Mouse (Mus musculus) limb, embryonic 11.5 days (tissue): Measurements from ENCODE around the gene Zfhx3. TPM values are rescaled to one million over a fixed set of nuclear protein-coding genes. Genes with fewer than 3 reads are reported as not detected.
A peak's percentile ranks its signal among the peaks of the same experiment; 100 is the strongest.

ENCODE experiments used
- ATAC-seq: fragments of 200-750 bp; cut with Nextera tagmentation; 2 replicates; pipeline ENCODE4 v1.8.0; 2017; ENCODE audit warnings: low read depth; ENCODE audit not compliant: insufficient number of reproducible peaks, low FRiP score, low TSS enrichment
- DNase-seq: peaks from one replicate; pipeline ENCODE4 v3.0.0-alpha.2; 2015; ENCODE audit warnings: low spot score
- H3K27ac ChIP-seq: fragments of 300-500 bp; sonication (generic); replicated peaks from 2 replicates; pipeline ENCODE4 v1.5.1; 2014; ENCODE audit warnings: low read depth, mild to moderate bottlenecking, low read length
- H3K27me3 ChIP-seq: fragments of 300-500 bp; sonication (generic); 2 replicates; pipeline ENCODE4 v1.6.1; 2014; ENCODE audit warnings: mild to moderate bottlenecking, low read length, mixed read lengths; ENCODE audit not compliant: control insufficient read depth, insufficient read depth
- H3K36me3 ChIP-seq: fragments of 300-500 bp; sonication (generic); 2 replicates; pipeline ENCODE4 v1.6.1; 2014; ENCODE audit warnings: mild to moderate bottlenecking, low read length, moderate library complexity, mixed read lengths; ENCODE audit not compliant: control insufficient read depth, insufficient read depth
- H3K4me1 ChIP-seq: fragments of 300-500 bp; sonication (generic); 2 replicates; pipeline ENCODE4 v1.6.1; 2014; ENCODE audit warnings: low read length, mixed read lengths; ENCODE audit not compliant: control insufficient read depth, insufficient read depth
- H3K4me2 ChIP-seq: fragments of 300-500 bp; sonication (generic); 2 replicates; pipeline ENCODE4 v1.6.1; 2014; ENCODE audit warnings: low read depth, mild to moderate bottlenecking, moderate library complexity; ENCODE audit not compliant: severe bottlenecking
- H3K4me3 ChIP-seq: fragments of 300-500 bp; sonication (generic); 2 replicates; pipeline ENCODE4 v1.5.1; 2014; ENCODE audit warnings: low read depth, low read length
- H3K9ac ChIP-seq: fragments of 300-500 bp; sonication (generic); 2 replicates; pipeline ENCODE4 v1.6.1; 2014; ENCODE audit warnings: mild to moderate bottlenecking, low read length
- H3K9me3 ChIP-seq: fragments of 300-500 bp; sonication (generic); 2 replicates; pipeline ENCODE4 v1.6.1; 2016; ENCODE audit warnings: low read length; ENCODE audit not compliant: control insufficient read depth
- WGBS: fragments of 180-500 bp; shearing (Covaris S2); extraction: QIAGEN DNeasy Blood & Tissue Kit; methylation state at CpG from one replicate; pipeline ENCODE4 v1.1.7; 2014; 5-methylcytosine and 5-hydroxymethylcytosine counted together
- polyA plus RNA-seq: library from polyadenylated mRNA; unstranded; fragments of >200 nt; fragmentation: Nextera tagmentation; extraction: Ambion mirVana; gene quantifications from 2 replicates; pipeline ENCODE4 v1.2.1, GENCODE M21; 2014

Gene Zfhx3
- polyA plus RNA-seq, 1 experiment from 2014 or later, result 36.4 TPM

DNA sequence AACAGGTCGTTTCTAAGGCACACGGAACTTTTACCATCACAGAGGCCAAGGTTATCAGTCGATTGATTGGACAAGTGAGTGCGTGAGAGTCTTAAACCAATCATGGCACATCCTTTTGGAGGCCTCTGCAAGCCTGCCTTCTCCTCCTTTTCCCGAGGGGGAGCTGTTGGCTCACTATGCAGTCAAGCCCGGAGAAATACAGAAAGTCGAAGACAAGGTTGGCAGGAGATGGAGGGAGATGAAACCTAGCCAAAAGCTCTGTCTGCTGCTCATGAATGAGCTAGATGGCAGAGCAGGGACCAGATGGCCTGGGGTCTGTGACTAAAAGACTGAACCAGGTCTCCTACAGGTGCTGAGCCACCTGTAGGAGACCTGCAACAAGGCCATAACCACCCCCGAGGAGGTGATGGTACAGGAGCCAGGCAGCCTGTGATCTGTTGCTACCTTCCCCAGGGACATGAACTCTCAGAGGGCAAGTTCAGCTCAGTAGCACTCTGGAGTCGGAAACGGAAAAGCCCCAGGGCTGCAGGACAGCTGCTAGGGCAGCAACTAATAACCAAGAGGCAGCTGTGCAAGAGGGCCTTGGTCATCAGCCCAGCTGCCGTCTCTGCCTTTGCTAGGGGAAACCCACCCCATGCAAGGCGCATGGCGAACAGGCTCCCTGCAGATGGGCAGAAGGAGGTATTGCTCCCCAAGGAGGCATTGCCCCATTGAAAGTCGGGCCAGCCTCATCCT lies 848.3 kb downstream of the Zfhx3 start:
- Histone ChIP-seq H3K4me3 (no peak overlapping the region), H3K27ac (no peak overlapping the region), H3K4me1 (peaks cover 30% of the 10 kb centered on the region), H3K9me3 (no peaks in the 10 kb centered on the region; the same call in 1 of the 2 replicates), H3K4me2 (no peak overlapping the region), H3K27me3 (no peaks in the 10 kb centered on the region), H3K36me3 (peaks cover 30% of the 10 kb centered on the region), H3K9ac (no peak overlapping the region)
- ATAC-seq, result no peak
- 54% methylated on average over 14 of the region's 14 CpGs for WGBS
- DNase-seq, result peak; percentile 46

DNA sequence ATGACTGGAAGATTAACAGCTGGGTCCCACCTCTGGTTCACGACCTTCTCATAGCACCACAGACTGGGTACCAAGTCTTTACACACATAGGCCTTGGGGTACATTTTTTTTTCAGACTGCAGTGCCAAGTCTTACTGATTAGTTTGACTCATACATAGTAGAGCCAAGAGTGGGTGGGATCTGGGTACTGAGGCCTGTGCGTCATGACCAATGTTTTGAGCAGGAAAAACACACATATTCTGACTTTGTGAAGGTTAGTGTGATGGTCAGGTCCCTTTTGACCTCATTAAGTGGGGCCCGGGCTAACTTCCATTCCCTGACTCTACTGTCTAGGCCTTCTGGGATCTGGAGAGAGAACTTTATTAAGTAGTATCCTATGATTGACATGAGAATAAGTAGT lies 853.6 kb downstream of the Zfhx3 start:
- ATAC-seq (no peak), DNase-seq (no peak)
- Histone ChIP-seq H3K9ac (no peak overlapping the region), H3K27ac (no peak overlapping the region), H3K9me3 (no peaks in the 10 kb centered on the region; the same call in 1 of the 2 replicates), H3K4me3 (no peak overlapping the region), H3K4me2 (no peak overlapping the region), H3K36me3 (peaks cover 35% of the 10 kb centered on the region), H3K4me1 (no peaks in the 10 kb centered on the region; the same call in 1 of the 2 replicates), H3K27me3 (no peaks in the 10 kb centered on the region)
- WGBS, result 94% methylated on average over 3 of the region's 3 CpGs

DNA sequence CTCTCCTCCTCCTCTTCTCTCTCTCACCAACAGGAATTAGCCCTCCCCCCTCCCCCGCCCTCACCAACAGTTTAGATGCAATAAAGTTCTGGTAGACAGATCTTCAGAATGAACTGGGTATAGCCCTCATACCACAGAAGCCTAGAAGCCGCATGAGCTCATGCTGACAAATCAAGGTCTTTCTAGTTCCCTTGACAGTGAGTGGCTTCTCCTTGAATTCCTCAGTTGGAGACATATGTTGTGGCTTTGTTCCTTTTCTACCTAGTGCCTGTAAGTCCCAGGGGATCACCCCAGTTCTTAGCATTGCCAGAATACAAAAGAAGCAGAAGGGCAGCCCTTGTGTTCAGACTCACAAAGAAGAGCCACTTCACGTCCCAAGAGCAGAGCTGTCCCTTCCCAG lies 854.4 kb downstream of the Zfhx3 start:
- no peak overlapping the region for H3K4me3 ChIP-seq
- H3K4me1 ChIP-seq, result no peaks in the 10 kb centered on the region
- H3K4me2 ChIP-seq, result no peak overlapping the region
- no peaks in the 10 kb centered on the region; the same call in 1 of the 2 replicates for H3K9me3 ChIP-seq
- no peak overlapping the region for H3K27ac ChIP-seq
- WGBS, result 86% methylated on average over 3 of the region's 3 CpGs
- ATAC-seq (no peak), DNase-seq (no peak)
- peaks cover 35% of the 10 kb centered on the region for H3K36me3 ChIP-seq
- H3K27me3 ChIP-seq, result no peaks in the 10 kb centered on the region
- H3K9ac ChIP-seq, result no peak overlapping the region

DNA sequence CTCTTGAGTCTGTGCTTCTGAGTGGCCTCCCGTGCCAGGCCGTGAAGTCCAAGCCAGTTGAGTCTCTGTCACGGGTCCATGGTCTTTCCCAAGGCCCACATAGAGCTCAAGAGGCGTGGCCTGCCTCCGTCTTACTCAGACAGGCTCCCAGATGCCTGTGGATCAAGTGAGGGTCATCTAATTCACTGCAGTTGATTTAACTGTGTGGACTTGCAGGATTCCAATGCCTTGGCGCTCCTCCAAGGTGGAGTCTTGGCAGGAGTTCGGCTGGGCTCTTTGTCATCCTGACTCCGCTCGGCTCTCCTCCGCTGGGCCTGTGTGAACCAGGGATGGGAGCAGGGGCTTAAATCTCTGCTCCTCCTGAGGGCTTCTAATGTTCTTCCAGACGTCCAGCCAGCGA lies 855.6 kb downstream of the Zfhx3 start:
- H3K9ac ChIP-seq, result no peak overlapping the region
- no peak overlapping the region for H3K4me3 ChIP-seq
- no peak overlapping the region for H3K27ac ChIP-seq
- no peak overlapping the region for H3K4me2 ChIP-seq
- DNase-seq, result no peak
- ATAC-seq, result no peak
- WGBS, result 87% methylated on average over 12 of the region's 12 CpGs
- no peaks in the 10 kb centered on the region; the same call in 1 of the 2 replicates for H3K9me3 ChIP-seq
- no peaks in the 10 kb centered on the region for H3K4me1 ChIP-seq
- H3K27me3 ChIP-seq, result no peaks in the 10 kb centered on the region
- H3K36me3 ChIP-seq, result peaks cover 27% of the 10 kb centered on the region

DNA sequence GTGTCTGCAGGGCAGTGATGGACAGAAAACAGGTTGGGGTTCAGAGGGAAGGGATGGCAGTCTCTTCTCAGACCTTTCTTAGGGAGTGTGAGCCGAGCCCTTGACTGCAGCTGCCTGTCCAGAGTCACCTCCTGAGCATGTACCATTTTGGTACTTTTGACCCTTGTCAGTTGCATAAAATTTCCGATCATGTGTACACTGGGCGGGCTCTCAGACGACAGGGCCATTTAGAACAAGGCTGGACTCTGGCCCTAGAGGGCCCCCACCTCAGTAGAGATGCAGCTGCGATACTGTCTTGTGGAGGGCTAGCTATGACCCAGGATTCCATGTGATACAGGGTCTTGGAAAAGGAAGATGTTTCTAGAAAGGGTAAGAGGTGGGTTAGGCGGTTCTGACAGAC lies 856.8 kb downstream of the Zfhx3 start:
- no peak overlapping the region for H3K4me3 ChIP-seq
- ATAC-seq (no peak), DNase-seq (no peak)
- WGBS, result 91% methylated on average over 6 of the region's 6 CpGs
- H3K4me2 ChIP-seq, result no peak overlapping the region
- H3K36me3 ChIP-seq, result peaks cover 15% of the 10 kb centered on the region
- no peak overlapping the region for H3K9ac ChIP-seq
- H3K4me1 ChIP-seq, result no peaks in the 10 kb centered on the region
- H3K27ac ChIP-seq, result no peak overlapping the region
- no peaks in the 10 kb centered on the region; the same call in 1 of the 2 replicates for H3K9me3 ChIP-seq
- no peaks in the 10 kb centered on the region for H3K27me3 ChIP-seq

GRCm38 (mm10) chr8:108800357-108800756 lies 857.9 kb downstream of the Zfhx3 start:
- Histone ChIP-seq H3K36me3 (peaks cover 8% of the 10 kb centered on the region), H3K9me3 (no peaks in the 10 kb centered on the region), H3K4me2 (no peak overlapping the region), H3K27me3 (no peaks in the 10 kb centered on the region), H3K27ac (no peak overlapping the region), H3K9ac (no peak overlapping the region), H3K4me3 (no peak overlapping the region), H3K4me1 (no peaks in the 10 kb centered on the region)
- ATAC-seq (no peak), DNase-seq (no peak)
- 94% methylated on average over 15 of the region's 15 CpGs for WGBS

- 58% methylated on average over 6 of the region's 6 CpGs for WGBS
- Histone ChIP-seq H3K4me1 (no peaks in the 10 kb centered on the region), H3K9me3 (no peaks in the 10 kb centered on the region), H3K36me3 (peaks cover 7% of the 10 kb centered on the region), H3K27ac (no peak overlapping the region), H3K4me2 (no peak overlapping the region), H3K9ac (no peak overlapping the region), H3K4me3 (no peak overlapping the region), H3K27me3 (no peaks in the 10 kb centered on the region)
- ATAC-seq (no peak), DNase-seq (no peak)
These were observed 860.6 kb downstream of the Zfhx3 start for GRCm38 (mm10) chr8:108803017-108803416.

DNA sequence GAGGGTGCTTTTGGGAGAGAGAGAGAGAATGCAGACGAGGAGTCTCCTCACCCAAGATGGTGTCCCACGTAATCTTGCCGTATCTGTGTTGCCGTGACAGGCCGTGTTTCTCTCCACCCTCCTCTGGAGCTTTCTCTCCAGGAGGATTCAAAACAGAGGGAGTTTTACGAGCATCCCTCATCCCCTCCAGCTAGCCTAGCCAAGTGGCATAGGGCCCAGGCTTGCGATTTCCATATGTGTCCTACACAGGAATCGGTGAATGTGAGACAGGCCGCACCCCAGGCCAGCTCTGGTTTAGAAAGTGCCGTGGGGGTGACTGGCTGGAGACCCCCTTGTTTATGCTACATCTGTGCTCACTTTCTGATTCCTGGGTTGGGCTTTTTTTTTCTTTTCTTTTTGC lies 869.2 kb downstream of the Zfhx3 start:
- H3K36me3 ChIP-seq, result no peaks in the 10 kb centered on the region; the same call in 1 of the 2 replicates

More for the DNA sequence above, 869.2 kb downstream of the Zfhx3 start:
- H3K4me1 ChIP-seq, result peaks cover 18% of the 10 kb centered on the region
- H3K27ac ChIP-seq, result 0 out of 2 replicates have a peak overlapping the region, but pooled peaks have one; percentile 30
- no peak overlapping the region for H3K4me2 ChIP-seq
- no peaks in the 10 kb centered on the region for H3K9me3 ChIP-seq
- H3K27me3 ChIP-seq, result no peaks in the 10 kb centered on the region
- no peak for DNase-seq
- no peak overlapping the region for H3K4me3 ChIP-seq
- no peak for ATAC-seq
- H3K9ac ChIP-seq, result no peak overlapping the region; the same call in 1 of the 2 replicates
- WGBS, result 37% methylated on average over 10 of the region's 10 CpGs
